Mouse (Mus musculus) forebrain, embryonic 16.5 days (tissue): ENCODE results near the gene Flvcr2. TPM values are rescaled to one million over a fixed set of nuclear protein-coding genes. Genes with fewer than 3 reads are reported as not detected.

Source experiments
- ATAC-seq: fragments of 200-750 bp; cut with Nextera tagmentation; 2 replicates; pipeline ENCODE4 v1.8.0; 2017; ENCODE audit warnings: mild to moderate bottlenecking, moderate library complexity
- H3K27ac ChIP-seq: fragments of 300-500 bp; sonication (generic); 2 replicates; pipeline ENCODE4 v1.5.1; 2014; ENCODE audit warnings: low read length, control low read depth
- H3K27me3 ChIP-seq: fragments of 300-500 bp; sonication (generic); replicated peaks from 2 replicates; pipeline ENCODE4 v1.6.1; 2014; ENCODE audit warnings: low read length; ENCODE audit not compliant: control insufficient read depth, insufficient read depth
- H3K36me3 ChIP-seq: fragments of 300-500 bp; sonication (generic); 2 replicates; pipeline ENCODE4 v1.6.1; 2014; ENCODE audit not compliant: control insufficient read depth, insufficient read depth
- H3K4me1 ChIP-seq: fragments of 300-500 bp; sonication (generic); replicated peaks from 2 replicates; pipeline ENCODE4 v1.6.1; 2014; ENCODE audit warnings: low read length; ENCODE audit not compliant: control insufficient read depth, insufficient read depth
- H3K4me2 ChIP-seq: fragments of 300-500 bp; sonication (generic); 2 replicates; pipeline ENCODE4 v1.6.1; 2014; ENCODE audit warnings: mild to moderate bottlenecking, low read length, control low read depth
- H3K4me3 ChIP-seq: fragments of 300-500 bp; sonication (generic); replicated peaks from 2 replicates; pipeline ENCODE4 v1.5.1; 2014; ENCODE audit warnings: mild to moderate bottlenecking, low read length, control low read depth
- H3K9ac ChIP-seq: fragments of 300-500 bp; sonication (generic); replicated peaks from 2 replicates; pipeline ENCODE4 v1.6.1; 2014; ENCODE audit warnings: low read depth, low read length, control low read depth
- H3K9me3 ChIP-seq: fragments of 300-500 bp; sonication (generic); 2 replicates; pipeline ENCODE4 v1.6.1; 2016; ENCODE audit warnings: low read length; ENCODE audit not compliant: control insufficient read depth
- WGBS: fragments of 180-500 bp; shearing (Covaris S2); extraction: QIAGEN DNeasy Blood & Tissue Kit; methylation state at CpG from one replicate; pipeline ENCODE4 v1.1.7; 2014; 5-methylcytosine and 5-hydroxymethylcytosine counted together
- microRNA-seq: library from miRNA; unstranded; fragments of <30 nt; microRNA quantifications from one replicate; pipeline ENCODE4, GENCODE M21; 2017
- polyA plus RNA-seq: library from polyadenylated mRNA; unstranded; fragments of >200 nt; fragmentation: Nextera tagmentation; extraction: Ambion mirVana; gene quantifications from 2 replicates; pipeline ENCODE4 v1.2.1, GENCODE M21; 2015

Flvcr2 gene
- polyA plus RNA-seq, 1 experiment from 2014 or later: 4.2 TPM

GRCm38 (mm10) chr12:85857300-85857699, 111.0 kb downstream of the Flvcr2 start:
- H3K4me3 ChIP-seq: no peak overlapping the region
- H3K9ac ChIP-seq: no peak overlapping the region
- peaks cover 12% of the 10 kb centered on the region for H3K4me1 ChIP-seq
- no peak overlapping the region for H3K27ac ChIP-seq
- no peaks in the 10 kb centered on the region for H3K36me3 ChIP-seq
- H3K4me2 ChIP-seq: no peak overlapping the region
- H3K27me3 ChIP-seq: no peaks in the 10 kb centered on the region
- WGBS: 87% methylated on average over 7 of the region's 7 CpGs
- H3K9me3 ChIP-seq: no peaks in the 10 kb centered on the region
- ATAC-seq: no peak

GRCm38 (mm10) chr12:85859111-85859510, 112.8 kb downstream of the Flvcr2 start:
- no peak overlapping the region for H3K4me3 ChIP-seq
- H3K36me3 ChIP-seq: no peaks in the 10 kb centered on the region
- no peaks in the 10 kb centered on the region for H3K9me3 ChIP-seq
- peaks cover 18% of the 10 kb centered on the region for H3K4me1 ChIP-seq
- H3K4me2 ChIP-seq: no peak overlapping the region
- 43% methylated on average over 3 of the region's 3 CpGs for WGBS
- no peak for ATAC-seq
- H3K27me3 ChIP-seq: no peaks in the 10 kb centered on the region
- H3K9ac ChIP-seq: no peak overlapping the region
- no peak overlapping the region for H3K27ac ChIP-seq

GRCm38 (mm10) chr12:85859511-85860189, 113.3 kb downstream of the Flvcr2 start:
- Histone ChIP-seq H3K4me1 (peaks cover 18% of the 10 kb centered on the region), H3K9me3 (no peaks in the 10 kb centered on the region), H3K4me2 (no peak overlapping the region), H3K27ac (no peak overlapping the region), H3K36me3 (no peaks in the 10 kb centered on the region), H3K27me3 (no peaks in the 10 kb centered on the region), H3K9ac (no peak overlapping the region), H3K4me3 (no peak overlapping the region)
- peak; percentile 61 for ATAC-seq
- WGBS: 16% methylated on average over 3 of the region's 3 CpGs

GRCm38 (mm10) chr12:85862514-85862913, 116.2 kb downstream of the Flvcr2 start:
- no peaks in the 10 kb centered on the region for H3K27me3 ChIP-seq
- no peaks in the 10 kb centered on the region for H3K36me3 ChIP-seq
- H3K4me2 ChIP-seq: no peak overlapping the region
- WGBS: 40% methylated on average over 2 of the region's 2 CpGs
- H3K4me3 ChIP-seq: no peak overlapping the region
- H3K9me3 ChIP-seq: no peaks in the 10 kb centered on the region
- H3K4me1 ChIP-seq: peaks cover 18% of the 10 kb centered on the region
- peak; percentile 77 for ATAC-seq
- 0 out of 2 replicates have a peak overlapping the region, but pooled peaks have one; percentile 1 for H3K9ac ChIP-seq
- H3K27ac ChIP-seq: peak overlapping the region; percentile 15

Small RNA genes lying within 50 kb of the gene (microRNA-seq; reads per million reads assigned to microRNA genes)
- gene Gm47285: not detected

Other genes with a start within 250 kb of the Flvcr2 start
- 0.56 and 0.66 TPM in 2 replicates for gene Jdp2, start 147.5 kb upstream of the Flvcr2 start, polyA plus RNA-seq
- 0.75 and 1.2 TPM in 2 replicates for gene Batf, start 59.9 kb upstream of the Flvcr2 start, polyA plus RNA-seq
- gene Erg28, start 78.0 kb downstream of the Flvcr2 start, polyA plus RNA-seq: 106 TPM in 2 replicates
- gene Ttll5, start 78.1 kb downstream of the Flvcr2 start, polyA plus RNA-seq: 15.0 and 15.9 TPM in 2 replicates